Mouse (Mus musculus) heart, postnatal 14 days (tissue): Measurements from ENCODE around the gene Chst14. TPM values are rescaled to one million over a fixed set of nuclear protein-coding genes. Genes with fewer than 3 reads are reported as not detected.

ENCODE experiments used
- DNase-seq, 2 experiments: peaks; one replicate each; pipeline ENCODE4 v3.0.0; 2021 to 2022
- intact Hi-C: fragments of 180-260 bp; cut with DNase I; formaldehyde crosslinking; loops from one replicate; pipeline ENCODE4 v1.15.1; 2025
- total RNA-seq, 2 experiments: library from RNA; stranded (reverse); gene quantifications; 2 replicates each; pipeline ENCODE4 v1.2.3; 2021

Gene Chst14
- total RNA-seq, 2 experiments from 2014 or later, result 10.2 to 11.3 TPM

DNA sequence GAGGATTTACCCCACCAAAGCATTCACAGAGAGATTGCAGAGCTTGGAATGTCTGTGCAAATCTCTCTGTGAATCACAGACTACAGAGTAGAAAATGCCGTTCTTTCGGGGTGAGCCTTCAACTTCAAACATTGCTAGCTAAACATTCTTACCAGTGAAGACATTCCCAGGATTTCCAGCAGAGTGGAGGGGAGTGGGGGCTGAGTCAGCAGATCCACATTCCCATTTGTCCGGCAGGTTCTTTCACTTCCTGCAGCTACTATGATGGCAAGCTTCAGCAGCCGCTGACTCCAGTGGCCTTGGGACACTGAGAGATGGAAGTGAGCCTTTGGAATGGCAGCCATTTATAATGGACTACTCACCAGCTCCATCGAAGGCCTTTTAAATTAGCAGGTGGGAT, 30.2 kb downstream of the Chst14 start:
- DNase-seq, result no peak
- intact Hi-C loops, result no loop called here

DNA sequence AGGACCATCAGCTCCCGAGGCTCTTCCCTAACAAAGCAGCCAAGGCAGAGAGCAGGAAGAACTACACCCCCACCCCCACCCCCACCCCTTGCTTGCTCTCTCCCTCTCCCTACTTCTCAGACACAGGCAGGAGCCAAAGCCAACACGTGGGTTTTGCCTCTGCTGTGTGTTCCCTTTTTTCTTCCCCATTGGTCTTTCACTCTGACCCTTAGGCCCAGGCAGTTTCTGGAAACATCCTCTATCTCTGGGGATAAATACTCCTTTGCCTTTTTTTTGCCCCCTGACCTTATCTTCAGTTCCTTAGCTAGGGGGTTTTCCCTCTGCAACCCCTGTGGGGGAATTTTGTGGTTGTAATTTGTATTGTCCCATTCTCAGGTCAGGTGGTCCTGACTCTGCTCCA, 33.3 kb downstream of the Chst14 start:
- DNase-seq, result no peak
- intact Hi-C loops, result no loop called here

DNA sequence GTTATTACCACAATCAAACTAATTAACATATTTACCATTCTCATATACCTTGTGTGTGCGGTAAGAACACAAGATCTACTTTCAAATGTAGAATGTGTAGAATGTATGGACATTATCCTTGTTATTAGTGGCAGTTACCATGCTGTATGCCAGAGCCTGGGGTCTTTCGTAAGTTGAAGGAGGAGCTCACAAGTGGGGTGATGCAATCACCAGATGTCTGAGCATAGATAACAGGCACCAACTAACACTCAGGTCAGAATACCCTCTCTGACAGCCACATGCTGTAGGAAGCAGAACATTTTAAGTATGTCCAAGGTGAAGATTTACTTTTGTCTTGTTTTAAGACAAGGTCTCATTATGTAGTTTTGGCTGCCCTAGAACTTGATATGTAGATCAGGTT, 34.1 kb downstream of the Chst14 start:
- intact Hi-C loops, result no loop called here
- no peak for DNase-seq

DNA sequence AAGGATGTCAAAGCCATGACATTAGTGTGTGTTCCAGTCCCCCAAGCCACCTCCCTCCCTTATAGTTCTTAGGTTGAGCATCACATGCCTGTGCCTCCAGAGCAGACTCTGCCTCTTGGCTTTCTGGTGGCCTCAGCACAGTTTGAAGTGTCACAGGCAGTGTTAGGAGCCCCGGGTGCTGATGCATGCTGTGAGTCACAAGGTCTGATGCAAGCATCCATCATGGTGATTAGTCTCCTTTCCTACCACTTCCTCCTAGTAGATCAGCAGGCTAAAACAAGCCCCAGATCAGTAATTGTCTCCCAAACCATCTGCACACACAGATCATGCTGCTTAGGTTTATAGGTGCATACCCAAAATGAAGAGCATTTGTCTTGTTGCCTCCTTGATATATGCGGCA, 35.2 kb downstream of the Chst14 start:
- DNase-seq, result no peak
- intact Hi-C loops, result no loop called here

DNA sequence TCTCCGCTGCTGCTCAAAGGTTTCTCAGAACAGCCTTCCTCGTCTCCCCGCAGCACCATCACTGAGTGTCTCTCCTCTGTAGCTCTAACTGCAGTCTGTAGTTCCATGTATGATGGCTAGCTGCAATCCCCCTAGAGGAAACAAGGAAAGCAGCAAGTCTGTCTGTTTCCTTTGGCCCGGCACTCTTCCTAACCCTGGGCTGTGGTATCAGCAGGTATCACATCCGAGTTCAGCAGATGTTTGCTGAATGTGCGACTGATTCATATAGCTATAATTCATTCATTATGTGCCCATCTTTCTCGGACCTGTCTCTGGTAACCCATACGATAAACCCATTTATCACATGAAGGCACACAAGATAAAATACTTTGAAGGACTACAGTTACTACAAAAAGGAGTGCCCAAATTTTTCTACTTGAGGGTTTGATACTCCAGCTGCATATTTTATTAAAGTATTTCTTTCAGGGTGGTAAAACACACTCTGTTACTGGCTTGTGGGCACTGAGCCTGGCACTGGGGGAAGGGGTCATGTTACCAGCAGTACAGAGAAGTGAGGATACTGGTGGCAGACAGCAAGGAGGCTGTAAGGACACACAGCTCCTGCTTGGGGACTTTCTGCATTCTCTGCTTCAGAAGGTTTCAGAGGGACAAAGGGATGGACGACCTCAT, 36.8 kb downstream of the Chst14 start:
- intact Hi-C loops, result no loop called here
- DNase-seq, result no peak

DNA sequence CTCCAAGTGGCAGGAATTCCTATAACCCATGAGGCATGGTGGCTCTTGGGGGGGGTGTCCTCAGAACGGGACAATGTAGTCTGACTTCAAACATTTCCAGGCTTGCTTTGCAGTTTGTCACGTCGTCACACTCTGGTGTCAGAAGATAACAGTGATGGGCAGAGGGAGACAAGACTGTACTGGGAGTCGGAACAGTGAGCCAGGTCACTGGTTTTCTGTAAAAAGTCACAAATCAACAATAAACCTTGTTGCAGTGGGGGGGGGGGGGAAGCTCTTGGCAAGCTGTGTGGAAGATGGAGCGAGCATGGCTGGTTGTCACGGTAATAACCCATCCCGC, 37.3 kb downstream of the Chst14 start:
- no peak for DNase-seq
- intact Hi-C loops, result no loop called here

DNA sequence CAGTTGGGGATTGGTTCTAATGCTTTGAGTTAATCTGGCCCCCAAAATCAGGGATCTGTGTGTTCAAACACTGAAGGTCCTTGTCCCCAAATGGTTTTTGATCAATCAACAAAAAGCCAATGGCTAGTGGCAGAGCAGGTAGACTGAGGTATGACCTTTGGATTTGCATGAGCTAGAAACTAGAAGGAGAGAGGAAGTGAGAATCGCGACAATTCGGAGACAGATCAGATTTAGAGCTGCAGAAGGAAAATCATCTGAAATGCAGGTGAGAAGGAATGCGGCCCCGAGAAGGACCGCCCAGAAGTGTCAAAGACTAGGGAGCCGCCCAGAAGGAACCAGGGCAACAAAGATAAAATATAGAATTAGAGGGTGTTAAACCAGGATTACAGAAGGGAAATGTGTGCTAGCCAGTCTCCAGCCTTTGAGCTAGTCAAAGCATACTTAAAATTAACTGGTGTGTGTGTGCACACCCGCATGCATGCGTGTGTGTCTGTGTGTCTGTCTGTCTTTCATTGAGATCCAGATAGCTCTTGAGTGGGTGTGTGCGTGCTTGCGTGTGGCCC, 43.4 kb downstream of the Chst14 start:
- intact Hi-C loops, result loop anchor here (10.0 kb wide), 2 partner anchors 205 to 335 kb away; partner anchors contain the start of gene Ccdc9b
- no peak for DNase-seq

DNA sequence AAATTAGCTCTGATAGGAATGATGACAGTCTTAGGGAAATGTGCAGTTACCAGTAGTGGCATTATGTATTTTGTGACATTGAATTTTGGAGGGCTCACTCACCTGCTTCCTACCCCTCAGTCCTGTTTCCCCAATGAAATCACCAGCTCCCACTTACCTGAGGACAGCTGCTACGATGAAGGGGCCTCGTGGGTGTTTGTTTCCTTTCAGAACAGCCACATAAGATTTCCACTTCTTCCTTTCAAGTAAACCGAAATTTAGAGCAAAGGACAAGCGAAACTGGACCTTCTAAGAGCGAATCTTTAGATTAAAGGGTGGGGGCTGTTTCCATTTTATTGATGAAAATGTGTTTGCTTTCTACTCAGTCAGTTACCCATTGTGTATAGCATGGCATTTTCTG, 45.8 kb downstream of the Chst14 start:
- intact Hi-C loops, result loop anchor here (2.0 to 10.0 kb wide), 3 partner anchors 67 to 337 kb away; partner anchors contain the start of gene Ccdc9b
- no peak for DNase-seq

DNA sequence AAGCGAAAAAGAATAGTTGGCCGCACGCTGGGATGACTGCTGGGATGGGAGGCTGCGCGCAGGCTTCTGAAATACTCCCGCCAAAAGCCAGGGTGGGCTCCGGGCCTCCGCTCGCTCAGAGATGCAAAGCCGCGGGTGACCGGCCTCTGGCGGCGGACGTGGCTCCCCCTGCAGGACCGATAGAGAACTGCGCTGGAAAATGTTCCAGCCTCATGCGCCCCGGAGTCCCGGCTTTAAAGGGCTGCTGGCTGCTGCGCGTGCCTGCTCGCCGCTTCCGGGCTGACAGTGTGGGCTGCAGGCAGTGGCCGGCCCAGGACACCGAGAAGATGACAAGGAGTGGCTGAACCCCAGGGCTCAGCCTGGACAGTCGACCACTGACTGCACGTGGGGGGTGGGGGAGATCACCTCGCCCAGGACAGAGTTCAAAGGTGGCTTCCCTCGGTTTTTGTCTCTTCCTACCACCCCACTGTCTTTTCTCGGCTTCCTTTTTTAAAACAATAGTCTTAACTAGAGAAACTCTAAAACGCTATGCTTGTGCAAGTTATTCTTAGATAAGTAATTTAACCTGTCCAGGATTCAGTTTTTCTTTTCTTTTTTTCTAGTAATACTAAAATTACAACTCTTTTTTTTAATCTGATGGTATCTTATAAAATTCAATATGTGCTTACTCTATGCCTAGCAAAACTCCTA, 46.5 kb downstream of the Chst14 start:
- intact Hi-C loops, result loop anchor here (2.0 to 10.0 kb wide), 3 partner anchors 68 to 338 kb away; partner anchors contain the start of gene Ccdc9b
- DNase-seq, result peak; percentile 85 to 94

DNA sequence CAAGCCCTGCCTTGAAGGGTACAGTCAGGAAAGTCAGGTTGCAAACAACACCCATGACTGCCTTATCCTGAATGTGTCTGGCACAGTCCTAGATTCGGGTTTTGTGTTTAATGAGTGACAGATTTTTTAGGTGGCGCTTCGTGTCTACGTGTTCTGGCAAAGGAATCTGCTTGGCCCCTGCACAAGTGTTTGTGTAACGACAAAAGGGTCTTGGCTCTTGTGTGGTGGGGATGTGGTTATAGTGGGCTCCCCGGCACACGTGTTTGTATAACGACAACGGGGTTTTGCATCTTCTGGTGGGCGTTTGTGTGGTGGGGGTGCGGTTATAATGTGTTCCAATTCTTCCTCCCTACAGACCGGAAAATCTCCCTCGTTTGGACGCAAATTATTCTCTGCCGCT, 49.6 kb downstream of the Chst14 start:
- no peak for DNase-seq
- intact Hi-C loops, result loop anchor here (10.0 kb wide), 2 partner anchors 211 to 341 kb away; partner anchors contain the start of gene Ccdc9b

DNA sequence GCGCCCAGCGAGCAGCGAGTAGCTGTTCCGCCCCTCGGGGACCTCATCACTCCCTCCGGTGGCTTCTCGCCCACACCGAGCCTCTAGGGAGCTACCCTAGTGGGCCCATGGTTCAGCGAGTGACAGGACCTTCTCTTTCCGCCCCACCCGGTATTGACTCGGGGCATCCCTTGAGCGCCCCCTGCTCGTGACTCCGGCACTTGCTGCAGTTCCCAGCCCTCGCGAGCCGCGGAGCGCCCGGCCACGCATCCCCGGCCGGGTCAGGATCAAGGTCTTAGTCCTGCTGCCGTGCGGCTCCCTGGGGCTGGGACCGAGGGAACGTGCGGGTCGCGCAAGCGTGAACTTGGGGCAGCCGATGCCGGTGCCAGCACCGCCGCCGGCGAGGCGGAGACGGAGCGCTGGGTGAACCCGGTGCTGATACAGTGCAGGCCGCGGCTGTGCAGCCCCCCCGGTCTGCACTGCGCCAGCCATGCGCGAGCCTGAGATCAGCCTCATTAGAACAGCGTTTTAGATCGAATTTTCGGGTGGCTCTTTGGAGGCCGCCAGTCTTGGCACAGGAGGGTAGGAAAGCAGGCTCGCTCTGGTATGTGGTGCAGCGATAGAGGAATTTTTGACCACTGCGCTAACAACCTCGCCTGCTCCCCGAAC, 50.1 kb downstream of the Chst14 start:
- intact Hi-C loops, result loop anchor here (10.0 kb wide), 2 partner anchors 212 to 342 kb away; partner anchors contain the start of gene Ccdc9b
- peak; percentile 91 to 94 for DNase-seq

DNA sequence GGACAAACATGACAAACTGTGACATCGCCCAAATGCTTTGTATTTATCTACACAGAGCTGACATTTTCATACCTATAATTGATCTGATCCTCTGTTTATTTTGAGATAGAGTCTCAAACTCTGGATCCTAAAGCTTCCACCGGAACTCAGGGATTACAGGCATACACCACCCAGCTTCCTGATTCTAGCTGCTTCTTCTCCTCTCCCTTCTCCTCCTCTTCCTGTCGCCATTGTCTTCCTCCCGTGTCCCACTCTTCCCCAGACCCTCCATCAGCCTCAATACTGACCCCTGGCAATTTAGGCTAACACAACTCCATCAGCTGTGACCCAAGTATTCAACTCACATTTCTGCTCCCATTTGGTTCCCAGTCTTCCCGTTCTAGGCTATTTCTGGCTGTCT, 50.6 kb downstream of the Chst14 start:
- intact Hi-C loops, result loop anchor here (10.0 kb wide), 2 partner anchors 212 to 342 kb away; partner anchors contain the start of gene Ccdc9b
- DNase-seq, result no peak

DNA sequence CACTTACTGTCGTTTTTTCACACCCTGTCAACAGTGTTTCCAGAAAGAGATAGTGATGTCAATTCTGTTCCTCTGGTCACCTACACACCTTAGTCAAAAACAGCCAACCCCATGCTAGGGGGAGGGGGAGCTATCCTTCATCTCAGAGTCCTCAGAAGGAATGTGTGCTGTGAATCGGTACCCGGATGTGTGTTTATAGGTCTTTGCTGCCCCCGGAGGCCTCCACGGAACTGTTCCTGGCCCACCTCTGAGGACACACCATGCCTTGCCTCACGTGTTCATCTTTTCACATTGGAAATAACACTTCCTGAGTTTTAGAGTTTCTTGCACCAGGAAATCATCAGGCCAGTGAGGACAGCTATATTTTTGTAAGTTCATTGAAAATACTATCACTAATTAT, 51.8 kb downstream of the Chst14 start:
- DNase-seq, result no peak

More for the DNA sequence above, 51.8 kb downstream of the Chst14 start:
- intact Hi-C loops, result loop anchor here (10.0 kb wide), 2 partner anchors 213 to 343 kb away; partner anchors contain the start of gene Ccdc9b

Other genes starting within 250 kb of the Chst14 start
- gene Ankrd63, start 222.5 kb upstream of the Chst14 start, total RNA-seq, result 1 to 10 TPM; 1.7 to 2.8 TPM
- gene Plcb2, start 198.1 kb upstream of the Chst14 start, total RNA-seq, result 1 to 10 TPM; 2.4 to 2.7 TPM
- gene Inafm2, start 180.7 kb upstream of the Chst14 start, total RNA-seq, result 10 to 100 TPM; 36.2 to 38.6 TPM
- 10 to 100 TPM; 15.5 to 17.5 TPM for gene Ccdc9b, start 163.8 kb upstream of the Chst14 start, total RNA-seq
- not detected for gene Phgr1, start 153.7 kb upstream of the Chst14 start, total RNA-seq
- under 1 TPM; 0.02 to 0.10 TPM for gene Disp2, start 146.8 kb upstream of the Chst14 start, total RNA-seq
- gene Knstrn, start 112.5 kb upstream of the Chst14 start, total RNA-seq, result 10 to 100 TPM in 1 of 2 experiments, 1 to 10 TPM in 1; 5.9 to 10.7 TPM
- 100 to 1,000 TPM; 150 to 163 TPM for gene Ivd, start 64.5 kb upstream of the Chst14 start, total RNA-seq
- gene Bahd1, start 26.1 kb upstream of the Chst14 start, total RNA-seq, result 10 to 100 TPM; 15.9 to 17.7 TPM
- 10 to 100 TPM; 12.8 TPM for gene Ccdc32, start 102.9 kb downstream of the Chst14 start, total RNA-seq
- 1 to 10 TPM; 4.1 to 4.3 TPM for gene Rpusd2, start 108.3 kb downstream of the Chst14 start, total RNA-seq
- gene Knl1, start 120.6 kb downstream of the Chst14 start, total RNA-seq, result 1 to 10 TPM; 3.0 to 4.0 TPM
- gene Rad51, start 186.3 kb downstream of the Chst14 start, total RNA-seq, result 1 to 10 TPM; 2.2 to 3.7 TPM
- gene Rmdn3, start 230.5 kb downstream of the Chst14 start, total RNA-seq, result 10 to 100 TPM; 18.6 to 20.9 TPM
- 1 to 10 TPM; 1.3 to 2.2 TPM for gene Gchfr, start 241.3 kb downstream of the Chst14 start, total RNA-seq
- gene Gm14137, start 248.0 kb downstream of the Chst14 start, total RNA-seq, result not detected